Mouse (Mus musculus) heart, postnatal 0 days (tissue): ENCODE data around the gene Pigv.
"Not testable (repeated sequence)": the region's sequence is repeated elsewhere in the genome, so short reads cannot be mapped to it uniquely, and the experiment has no call there.

Source experiments
- CTCF ChIP-seq: IDR thresholded peaks from 2 replicates; pipeline ENCODE4 v1.5.1; 2016; ENCODE audit warnings: antibody characterized with exemption, control low read depth, low read depth
- EP300 ChIP-seq: IDR thresholded peaks from 2 replicates; pipeline ENCODE4 v1.6.1; 2016; ENCODE audit warnings: antibody characterized with exemption, low read depth

DNA sequence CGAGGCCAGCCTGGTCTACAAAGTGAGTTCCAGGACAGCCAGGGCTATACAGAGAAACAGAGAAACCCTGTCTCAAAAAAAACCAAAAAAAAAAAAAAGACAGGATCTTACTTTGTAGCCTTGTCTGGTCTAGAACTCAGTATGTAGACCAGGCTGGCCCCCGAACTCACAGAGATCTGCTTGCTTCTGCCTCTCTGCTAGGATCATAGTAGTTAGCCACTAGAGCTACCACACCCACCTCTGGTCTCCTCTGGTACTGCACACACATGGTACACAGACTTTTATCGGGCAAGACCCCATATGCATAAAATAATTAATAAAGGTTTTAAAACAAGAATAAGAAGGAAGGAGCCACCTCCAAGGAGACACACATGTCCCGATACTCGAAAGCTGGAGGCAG lies 18.4 kb downstream of the Pigv start:
- not testable (repeated sequence) for TF ChIP-seq CTCF, EP300
